ENCODE assay signal across 21 mouse cellular contexts in the genomic region with DNA sequence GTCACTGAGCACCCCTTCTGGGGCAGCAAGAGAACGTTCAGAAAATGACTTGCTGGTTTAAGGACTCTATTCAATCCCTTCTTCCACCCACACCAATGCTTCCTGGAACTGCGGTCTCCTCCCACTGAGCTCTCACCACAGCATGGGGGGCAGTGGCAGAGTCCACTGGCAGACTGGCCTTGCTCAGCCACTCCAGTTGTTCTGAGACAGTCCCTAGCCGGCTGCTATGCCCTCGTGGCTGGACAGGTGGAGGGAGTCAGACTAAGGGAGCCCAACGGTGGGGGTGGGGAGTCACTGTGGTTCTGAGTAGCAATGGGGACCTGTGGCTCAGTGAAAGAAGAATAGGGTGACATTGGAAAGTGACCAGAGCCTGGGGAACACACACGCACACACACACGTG. TPM values are rescaled to one million over a fixed set of nuclear protein-coding genes. Genes with fewer than 3 reads are reported as not detected.
DNase-seq lines count a peak whose midpoint lies in the region; ATAC-seq and TF ChIP-seq lines count a peak whose summit lies in the region.
"Had no signal": no experiment of that assay in that cellular context is flagged by ENCODE, and none has a peak within 500 bp of the region (broad histone marks: within the 10 kb centered on the region; RNA-seq: fewer than 3 reads in every experiment).

No protein-coding gene starts in this region.

- 0 out of 2 replicates have a peak overlapping the region, but pooled peaks have one; percentile 15 for H3K27ac ChIP-seq in kidney, embryonic 16.5 days (ENCODE audit: low read length)
- H3K27ac ChIP-seq in kidney, adult 2 months (ENCODE audit: insufficient read depth, low read depth, low read length) = no peak overlapping the region
- H3K27ac ChIP-seq in neural tube, embryonic 15.5 days (replicated peaks) = no peak overlapping the region
- H3K27ac ChIP-seq: forebrain, embryonic 13.5 days; heart, embryonic 13.5 days; hindbrain, embryonic 15.5 days; midbrain, embryonic 10.5 days; neural tube, embryonic 13.5 days had no signal

- no peak for DNase-seq in kidney, adult 2 months
- peak; percentile 54 for DNase-seq in 416B (ENCODE audit: low read depth)
- DNase-seq in G1E (ENCODE audit: low spot score) = no peak
- DNase-seq in embryo, embryonic 9.5 days (ENCODE audit: extremely low spot score) = no peak
- no peak for DNase-seq in adrenal gland, adult (ENCODE audit: inconsistent age in 2 of 2, low spot score in 1 of 2)
- DNase-seq: adrenal gland, adult 8-10 months; cerebellum, adult 2 months; heart, postnatal 36 days; kidney, adult 11 months; layer of hippocampus, adult 9-11 months; liver, postnatal 0 days; lung, postnatal 14 days; right cerebral cortex, postnatal 14 days had no signal

- 50% methylated on average over 7 of the region's 7 CpGs for WGBS in kidney, embryonic 16.5 days
- WGBS in kidney, adult 2 months = 49% methylated on average over 7 of the region's 7 CpGs
- WGBS in neural tube, embryonic 15.5 days = 47% methylated on average over 7 of the region's 7 CpGs

- H3ac ChIP-seq in myocyte (ENCODE audit: control insufficient read depth, insufficient read length) = no peak overlapping the region

- H3K4me1 ChIP-seq in kidney, embryonic 16.5 days (ENCODE audit: insufficient read depth, low read length) = peaks cover 12% of the 10 kb centered on the region; the same call in 1 of the 2 replicates
- H3K4me1 ChIP-seq in kidney, adult 2 months (ENCODE audit: control insufficient read depth, insufficient read depth, low read length) = no peaks in the 10 kb centered on the region
- H3K4me1 ChIP-seq in G1E (ENCODE audit: insufficient read depth, low read depth, low read length) = peaks cover 32% of the 10 kb centered on the region
- peaks cover 19% of the 10 kb centered on the region for H3K4me1 ChIP-seq in neural tube, embryonic 15.5 days

- TF ChIP-seq POLR2A in kidney, adult 2 months (IDR thresholded peaks at IDR 0.05; ENCODE audit: low read depth, low read length) = no peak
- no peak for TF ChIP-seq POLR2A in myocyte (IDR thresholded peaks at IDR 0.05; ENCODE audit: insufficient read length, low read depth)

- no peaks in the 10 kb centered on the region for H3K79me2 ChIP-seq in myocyte (ENCODE audit: control insufficient read depth, insufficient read depth)

- no peak for TF ChIP-seq CTCF in kidney, adult 2 months (conservative IDR thresholded peaks at IDR 0.05; ENCODE audit: insufficient read depth, insufficient read length, low read depth, low read length)
- no peak for TF ChIP-seq CTCF in G1E (IDR thresholded peaks at IDR 0.05; ENCODE audit: low read depth, low read length)

- H3K9me3 ChIP-seq in kidney, embryonic 16.5 days (ENCODE audit: low read length) = no peaks in the 10 kb centered on the region
- no peaks in the 10 kb centered on the region for H3K9me3 ChIP-seq in G1E (replicated peaks)
- H3K9me3 ChIP-seq in neural tube, embryonic 15.5 days (replicated peaks) = no peaks in the 10 kb centered on the region
- H3K9me3 ChIP-seq: forebrain, embryonic 13.5 days; heart, embryonic 13.5 days; hindbrain, embryonic 15.5 days; midbrain, embryonic 10.5 days; neural tube, embryonic 13.5 days had no signal

- H3K4me2 ChIP-seq in kidney, embryonic 16.5 days (replicated peaks; ENCODE audit: low read depth, low read length) = no peak overlapping the region
- peak overlapping the region; percentile 67 for H3K4me2 ChIP-seq in myocyte (ENCODE audit: low read depth)
- no peak overlapping the region for H3K4me2 ChIP-seq in neural tube, embryonic 15.5 days
- H3K4me2 ChIP-seq: forebrain, embryonic 13.5 days; heart, embryonic 13.5 days; hindbrain, embryonic 15.5 days; neural tube, embryonic 13.5 days had no signal

- H3K4me3 ChIP-seq in kidney, embryonic 16.5 days (ENCODE audit: low read length) = no peak overlapping the region
- no peak overlapping the region for H3K4me3 ChIP-seq in kidney, adult 2 months (ENCODE audit: insufficient read depth, low read depth, low read length)
- H3K4me3 ChIP-seq in G1E (ENCODE audit: low read depth, low read length) (peak overlapping the region; percentile 37; the same call in 1 of the 2 replicates), myocyte (no peak overlapping the region)
- H3K4me3 ChIP-seq in neural tube, embryonic 15.5 days (replicated peaks) = no peak overlapping the region
- H3K4me3 ChIP-seq: forebrain, embryonic 13.5 days; heart, embryonic 13.5 days; hindbrain, embryonic 15.5 days; midbrain, embryonic 10.5 days; neural tube, embryonic 13.5 days had no signal

- no peak overlapping the region for H3K9ac ChIP-seq in kidney, embryonic 16.5 days (replicated peaks; ENCODE audit: low read length)
- no peak overlapping the region for H3K9ac ChIP-seq in neural tube, embryonic 15.5 days (replicated peaks)
- H3K9ac ChIP-seq: forebrain, embryonic 13.5 days; heart, embryonic 13.5 days; hindbrain, embryonic 15.5 days; liver, postnatal 0 days; neural tube, embryonic 13.5 days had no signal

- peaks cover 11% of the 10 kb centered on the region for H3K27me3 ChIP-seq in kidney, embryonic 16.5 days (ENCODE audit: insufficient read depth, low read length)
- no peaks in the 10 kb centered on the region for H3K27me3 ChIP-seq in kidney, adult 2 months (replicated peaks; ENCODE audit: control insufficient read depth, insufficient read depth, low read length)
- H3K27me3 ChIP-seq in G1E (ENCODE audit: insufficient read depth, low read length) (peaks cover 87% of the 10 kb centered on the region), myocyte (ENCODE audit: control insufficient read depth, insufficient read depth, insufficient read length) (no peaks in the 10 kb centered on the region)
- peaks cover 45% of the 10 kb centered on the region for H3K27me3 ChIP-seq in neural tube, embryonic 15.5 days (replicated peaks)

- peaks cover 8% of the 10 kb centered on the region; the same call in 1 of the 2 replicates for H3K36me3 ChIP-seq in kidney, embryonic 16.5 days (ENCODE audit: insufficient read depth, low read length)
- H3K36me3 ChIP-seq in kidney, adult 2 months (ENCODE audit: control insufficient read depth, insufficient read depth, low read length) = no peaks in the 10 kb centered on the region
- no peaks in the 10 kb centered on the region for H3K36me3 ChIP-seq in G1E (replicated peaks)
- no peaks in the 10 kb centered on the region for H3K36me3 ChIP-seq in myocyte (ENCODE audit: control insufficient read depth, insufficient read depth)
- no peaks in the 10 kb centered on the region for H3K36me3 ChIP-seq in neural tube, embryonic 15.5 days
- H3K36me3 ChIP-seq: heart, embryonic 13.5 days; hindbrain, embryonic 15.5 days; midbrain, embryonic 10.5 days; neural tube, embryonic 13.5 days had no signal

- no peak for ATAC-seq in kidney, embryonic 16.5 days (ENCODE audit: low FRiP score, low TSS enrichment)
- no peak for ATAC-seq in G1E (ENCODE audit: extremely low read depth, insufficient number of reproducible peaks, low FRiP score, poor library complexity, severe bottlenecking)
- no peak for ATAC-seq in neural tube, embryonic 15.5 days (ENCODE audit: low FRiP score)
- ATAC-seq: forebrain, embryonic 13.5 days had no signal

TF ChIP-seq in myocyte, 11 proteins besides CTCF, POLR2A, EP300 and RAD21:
- TF ChIP-seq REST (IDR thresholded peaks at IDR 0.05; ENCODE audit: insufficient read depth, insufficient read length) = no peak
- TF ChIP-seq TCF12 (IDR thresholded peaks at IDR 0.05; ENCODE audit: insufficient read depth, poor library complexity, severe bottlenecking) = peak; percentile 65
- TF ChIP-seq SRF (IDR thresholded peaks at IDR 0.05; ENCODE audit: control insufficient read depth, insufficient read length, low read depth) = no peak
- no peak for TF ChIP-seq CEBPB (IDR thresholded peaks at IDR 0.05; ENCODE audit: insufficient read depth, poor library complexity, severe bottlenecking)
- no peak for TF ChIP-seq USF1 (IDR thresholded peaks at IDR 0.05; ENCODE audit: low read depth)
- TF ChIP-seq POLR2AphosphoS2 (IDR thresholded peaks at IDR 0.05; ENCODE audit: insufficient read length, low read depth) = no peak
- TF ChIP-seq MYOG (IDR thresholded peaks at IDR 0.05; ENCODE audit: control insufficient read depth in 1 of 3, insufficient read depth in 1 of 3, insufficient read length in 2 of 3, low read depth in 2 of 3) = peak; percentile 65 to 98 (median 90)
- peak in 2 of 3 experiments; percentile 95 to 96 for TF ChIP-seq MYOD1 (IDR thresholded peaks at IDR 0.05; ENCODE audit: control insufficient read depth in 1 of 3, insufficient read length in 2 of 3, low read depth in 2 of 3)
- TF ChIP-seq TCF3 (IDR thresholded peaks at IDR 0.05; ENCODE audit: insufficient read length, low read depth) = peak; percentile 76
- no peak for TF ChIP-seq MAX (IDR thresholded peaks at IDR 0.05; ENCODE audit: low read depth)
- no peak for TF ChIP-seq E2F4 (IDR thresholded peaks at IDR 0.05; ENCODE audit: insufficient read depth)

RNA-seq across cellular contexts. Expression of gene B3gnt7, which starts 1.9 kb away (rescaled TPM):
- 9.5 and 10.5 TPM in 2 replicates for polyA plus RNA-seq in kidney, embryonic 16.5 days (2015; fragmentation: Nextera tagmentation; extraction: Ambion mirVana)
- 9.6 and 10.8 TPM in 2 replicates for polyA plus RNA-seq in kidney, adult 2 months (2012; rRNA removed)
- total RNA-seq in G1E (2014; fragmentation: Nextera tagmentation) = not detected in 2 replicates
- total RNA-seq in G1E (2017) = 0.12 and 0.16 TPM in 2 replicates
- polyA plus RNA-seq in G1E (2012) = 0.02 TPM in 1 of 2 replicates, not detected in the other
- polyA plus RNA-seq in myocyte (2012; fragmentation: generic; extraction: Trizol) = not detected
- polyA plus RNA-seq in neural tube, embryonic 15.5 days (2015; fragmentation: Nextera tagmentation; extraction: Ambion mirVana) = 7.3 TPM in 2 replicates

RNA-seq across cellular contexts. Expression of gene Ncl, which starts 58.5 kb away (rescaled TPM):
- 432 and 504 TPM in 2 replicates for polyA plus RNA-seq in kidney, embryonic 16.5 days (2015; fragmentation: Nextera tagmentation; extraction: Ambion mirVana)
- 7.2 and 10.4 TPM in 2 replicates for polyA plus RNA-seq in kidney, adult 2 months (2012; rRNA removed)
- 1,241 and 1,318 TPM in 2 replicates for total RNA-seq in G1E (2014; fragmentation: Nextera tagmentation)
- 259 and 387 TPM in 2 replicates for total RNA-seq in G1E (2017)
- 2,119 and 2,262 TPM in 2 replicates for polyA plus RNA-seq in G1E (2012)
- 131 TPM for polyA plus RNA-seq in myocyte (2012; fragmentation: generic; extraction: Trizol)
- polyA plus RNA-seq in neural tube, embryonic 15.5 days (2015; fragmentation: Nextera tagmentation; extraction: Ambion mirVana) = 189 and 296 TPM in 2 replicates

Comparison
In these comparisons a context has a peak if more than half of its experiments do, and no peak if none do; other contexts are left out.
1. RNA of gene Ncl, which starts 58.5 kb away (polyA plus RNA-seq): 2,119 to 2,262 TPM in G1E, 432 to 504 TPM in kidney, embryonic 16.5 days, 189 to 296 TPM in neural tube, embryonic 15.5 days and 131 TPM in myocyte (single experiment); 7.2 to 10.4 TPM in kidney, adult 2 months; every median in the first group is over 10 times any median in the second.